Comparison of ENCODE assay signal across 16 mouse cellular contexts in the genomic region with DNA sequence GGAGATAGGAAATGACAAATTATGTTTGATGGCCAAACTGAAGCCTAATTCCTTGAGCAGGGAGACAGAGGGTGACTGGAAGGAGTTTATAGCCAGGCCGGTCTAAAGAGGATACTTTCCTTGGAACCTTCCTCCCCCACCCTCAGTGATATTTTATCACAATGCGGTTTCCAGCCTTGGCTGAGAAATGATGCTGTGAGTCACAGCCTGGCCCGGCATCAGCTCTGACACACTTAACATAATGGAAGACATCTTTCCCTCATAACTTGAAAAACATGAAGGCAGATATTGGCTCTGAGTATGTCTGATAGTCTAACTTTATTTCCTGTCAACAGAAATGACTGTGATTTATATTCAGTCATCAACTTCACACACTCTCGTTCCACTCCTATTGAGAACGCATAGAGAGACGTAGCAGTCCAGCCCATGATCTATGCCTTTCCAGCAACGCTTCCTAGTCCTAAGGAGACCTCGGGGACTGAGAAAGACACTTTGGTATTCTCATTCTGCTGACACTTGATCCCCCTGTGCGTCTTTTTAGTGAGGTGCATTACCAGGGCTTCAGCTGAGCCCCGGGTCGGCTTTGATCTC. TPM values are rescaled to one million over a fixed set of nuclear protein-coding genes. Genes with fewer than 3 reads are reported as not detected.
DNase-seq lines count a peak whose midpoint lies in the region; ATAC-seq and TF ChIP-seq lines count a peak whose summit lies in the region.
"Had no signal": no experiment of that assay in that cellular context is flagged by ENCODE, and none has a peak within 500 bp of the region (broad histone marks: within the 10 kb centered on the region; RNA-seq: fewer than 3 reads in every experiment).

No protein-coding gene starts in this region.

- H3K4me3 ChIP-seq in lung, postnatal 0 days (ENCODE audit: low read depth, low read length), result no peak overlapping the region
- H3K4me3 ChIP-seq: hindbrain, embryonic 15.5 days; liver, embryonic 15.5 days; midbrain, embryonic 15.5 days had no signal

- TF ChIP-seq CTCF in lung, postnatal 0 days (IDR thresholded peaks at IDR 0.05), result no peak

- intact Hi-C loops in gastrocnemius, postnatal 36 days (cut with DNase I), result no loop called here

- H3K4me2 ChIP-seq in lung, postnatal 0 days (replicated peaks; ENCODE audit: low read depth, low read length), result no peak overlapping the region
- H3K4me2 ChIP-seq: hindbrain, embryonic 15.5 days; liver, embryonic 15.5 days; midbrain, embryonic 15.5 days had no signal

- WGBS in lung, postnatal 0 days, result 62% methylated on average over 11 of the region's 11 CpGs

- no peaks in the 10 kb centered on the region for H3K4me1 ChIP-seq in lung, postnatal 0 days (ENCODE audit: insufficient read depth, low read depth, low read length)
- H3K4me1 ChIP-seq: hindbrain, embryonic 15.5 days; liver, embryonic 15.5 days; midbrain, embryonic 15.5 days had no signal

- H3K9me3 ChIP-seq in lung, postnatal 0 days (ENCODE audit: low read length), result no peaks in the 10 kb centered on the region
- H3K9me3 ChIP-seq: hindbrain, embryonic 15.5 days; liver, embryonic 15.5 days; midbrain, embryonic 15.5 days had no signal

- no peak for TF ChIP-seq EP300 in lung, postnatal 0 days (IDR thresholded peaks at IDR 0.05)

- H3K27ac ChIP-seq in lung, postnatal 0 days (ENCODE audit: low read length), result no peak overlapping the region
- H3K27ac ChIP-seq: hindbrain, embryonic 15.5 days; liver, embryonic 15.5 days; macrophage; midbrain, embryonic 15.5 days had no signal

- no peak overlapping the region for H3K9ac ChIP-seq in lung, postnatal 0 days (replicated peaks; ENCODE audit: low read depth)
- H3K9ac ChIP-seq: hindbrain, embryonic 15.5 days; liver, embryonic 15.5 days; midbrain, embryonic 15.5 days had no signal

- H3K27me3 ChIP-seq in lung, postnatal 0 days (replicated peaks; ENCODE audit: insufficient read depth, low read length), result no peaks in the 10 kb centered on the region
- H3K27me3 ChIP-seq: liver, embryonic 15.5 days; midbrain, embryonic 15.5 days had no signal

- DNase-seq in gastrocnemius, postnatal 36 days, result peak; percentile 21 to 32
- DNase-seq in gastrocnemius, postnatal 25 days, result no peak
- peak; percentile 16 for DNase-seq in lung, postnatal 0 days (ENCODE audit: low spot score)
- DNase-seq in lung, postnatal 25 days (ENCODE audit: low spot score), result no peak
- DNase-seq in NIH3T3 (ENCODE audit: low read depth), result peak; percentile 98
- DNase-seq in fibroblast of lung, adult 2 months (ENCODE audit: low read depth), result peak; percentile 74
- DNase-seq in embryo, embryonic 10 days (ENCODE audit: low spot score), result no peak
- DNase-seq: cerebellum, adult 2 months; kidney, adult 8-10 months had no signal

- no peak for ATAC-seq in lung, postnatal 0 days
- no peak for ATAC-seq in megakaryocyte progenitor cell, adult 5-6 weeks (replicated peaks; ENCODE audit: poor library complexity)
- ATAC-seq: midbrain, embryonic 15.5 days had no signal

- no peaks in the 10 kb centered on the region for H3K36me3 ChIP-seq in lung, postnatal 0 days (ENCODE audit: insufficient read depth, low read length)
- H3K36me3 ChIP-seq: hindbrain, embryonic 15.5 days; liver, embryonic 15.5 days; midbrain, embryonic 15.5 days had no signal

RNA-seq across cellular contexts. Expression of a gene that starts 14.2 kb away (rescaled TPM):
- under 1 TPM; 0.26 to 0.35 TPM for total RNA-seq in gastrocnemius, postnatal 36 days (2021)
- total RNA-seq in gastrocnemius, postnatal 25 days (2021), result under 1 TPM; 0.21 to 0.46 TPM
- polyA plus RNA-seq in lung, postnatal 0 days (2015; fragmentation: Nextera tagmentation; extraction: Ambion mirVana), result 19.3 and 19.4 TPM in 2 replicates
- not detected in 2 replicates for total RNA-seq in megakaryocyte progenitor cell, adult 5-6 weeks (2015)
- not detected in 2 replicates for total RNA-seq in megakaryocyte progenitor cell, adult 5-6 weeks (2017)
- total RNA-seq: granulocyte monocyte progenitor cell, adult 5-6 weeks; neutrophil, adult 5-6 weeks had no signal
- polyA plus RNA-seq: macrophage had no signal

RNA-seq across cellular contexts. Expression of a gene that starts 52.6 kb away (rescaled TPM):
- total RNA-seq in gastrocnemius, postnatal 36 days (2021), result 1 to 10 TPM; 5.0 to 6.5 TPM
- total RNA-seq in gastrocnemius, postnatal 25 days (2021), result 1 to 10 TPM; 5.0 to 6.9 TPM
- 20.0 and 20.9 TPM in 2 replicates for polyA plus RNA-seq in lung, postnatal 0 days (2015; fragmentation: Nextera tagmentation; extraction: Ambion mirVana)
- total RNA-seq in megakaryocyte progenitor cell, adult 5-6 weeks (2015), result 4.2 and 7.5 TPM in 2 replicates
- total RNA-seq in megakaryocyte progenitor cell, adult 5-6 weeks (2017), result 4.5 and 4.9 TPM in 2 replicates

Comparison
In these comparisons a context has a peak if more than half of its experiments do, and no peak if none do; other contexts are left out.
1. DNase-seq: peak in gastrocnemius, postnatal 36 days (2 of 2), lung, postnatal 0 days (single experiment), NIH3T3 (single experiment) and fibroblast of lung, adult 2 months (single experiment); none in gastrocnemius, postnatal 25 days (single experiment), lung, postnatal 25 days (single experiment) and embryo, embryonic 10 days (single experiment).